Mouse (Mus musculus) hindbrain, embryonic 11.5 days (tissue): ENCODE measurements around the gene Aldh1l1. TPM values are rescaled to one million over a fixed set of nuclear protein-coding genes. Genes with fewer than 3 reads are reported as not detected.

ENCODE experiments used
- ATAC-seq: fragments of 200-750 bp; cut with Nextera tagmentation; 2 replicates; pipeline ENCODE4 v1.8.0; 2017; ENCODE audit warnings: mild to moderate bottlenecking, moderate TSS enrichment, moderate library complexity; ENCODE audit not compliant: low FRiP score
- DNase-seq: peaks from one replicate; pipeline ENCODE4 v3.0.0-alpha.2; 2015; ENCODE audit warnings: low spot score
- H3K27ac ChIP-seq: fragments of 300-500 bp; sonication (generic); 2 replicates; pipeline ENCODE4 v1.5.1; 2014; ENCODE audit warnings: mild to moderate bottlenecking, low read depth, low read length
- H3K27me3 ChIP-seq: fragments of 300-500 bp; sonication (generic); 2 replicates; pipeline ENCODE4 v1.6.1; 2014; ENCODE audit warnings: mild to moderate bottlenecking, low read length, moderate library complexity, mixed read lengths; ENCODE audit not compliant: control insufficient read depth, insufficient read depth
- H3K36me3 ChIP-seq: fragments of 300-500 bp; sonication (generic); 2 replicates; pipeline ENCODE4 v1.6.1; 2014; ENCODE audit warnings: mild to moderate bottlenecking, low read length, moderate library complexity, mixed read lengths; ENCODE audit not compliant: control insufficient read depth, insufficient read depth
- H3K4me1 ChIP-seq: fragments of 300-500 bp; sonication (generic); replicated peaks from 2 replicates; pipeline ENCODE4 v1.6.1; 2014; ENCODE audit warnings: low read length, mixed read lengths; ENCODE audit not compliant: control insufficient read depth, insufficient read depth
- H3K4me2 ChIP-seq: fragments of 300-500 bp; sonication (generic); replicated peaks from 2 replicates; pipeline ENCODE4 v1.6.1; 2014; ENCODE audit warnings: mild to moderate bottlenecking, low read depth, low read length
- H3K4me3 ChIP-seq: fragments of 300-500 bp; sonication (generic); 2 replicates; pipeline ENCODE4 v1.5.1; 2014; ENCODE audit warnings: low read depth, low read length
- H3K9ac ChIP-seq: fragments of 300-500 bp; sonication (generic); 2 replicates; pipeline ENCODE4 v1.6.1; 2014; ENCODE audit warnings: low read depth, low read length
- H3K9me3 ChIP-seq: fragments of 300-500 bp; sonication (generic); 2 replicates; pipeline ENCODE4 v1.6.1; 2016; ENCODE audit warnings: low read length; ENCODE audit not compliant: control insufficient read depth
- WGBS: fragments of 180-500 bp; shearing (Covaris S2); extraction: QIAGEN DNeasy Blood & Tissue Kit; methylation state at CpG from one replicate; pipeline ENCODE4 v1.1.7; 2014; 5-methylcytosine and 5-hydroxymethylcytosine counted together
- polyA plus RNA-seq: library from polyadenylated mRNA; unstranded; fragments of >200 nt; fragmentation: Nextera tagmentation; extraction: Ambion mirVana; gene quantifications from 2 replicates; pipeline ENCODE4 v1.2.1, GENCODE M21; 2014

Aldh1l1 gene
- polyA plus RNA-seq, 1 experiment from 2014 or later = 2.2 TPM

DNA sequence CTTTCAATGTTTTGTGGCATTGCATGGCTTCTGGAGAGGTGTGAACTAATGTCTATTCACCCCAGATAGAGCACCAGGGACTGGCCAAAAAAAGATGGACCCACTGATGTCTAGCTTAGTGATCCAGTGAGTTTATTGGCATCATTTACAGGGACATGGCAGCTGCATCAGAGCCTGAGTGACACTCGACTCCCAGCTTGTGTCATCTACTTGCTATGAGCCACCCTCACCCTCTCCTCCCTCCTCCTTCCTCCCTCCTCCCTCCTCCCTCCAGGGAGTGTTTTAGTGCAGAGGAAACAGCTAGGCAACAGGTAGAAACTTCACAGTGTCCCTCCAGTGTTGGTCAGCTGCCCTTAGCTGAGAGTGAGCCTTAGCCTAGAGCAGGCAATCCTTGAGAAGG is 108.7 kb downstream of the Aldh1l1 start:
- Histone ChIP-seq H3K36me3 (no peaks in the 10 kb centered on the region), H3K27me3 (no peaks in the 10 kb centered on the region), H3K9me3 (no peaks in the 10 kb centered on the region), H3K4me1 (no peaks in the 10 kb centered on the region), H3K9ac (no peak overlapping the region), H3K4me2 (no peak overlapping the region), H3K4me3 (no peak overlapping the region), H3K27ac (no peak overlapping the region)
- no peak for ATAC-seq
- WGBS = 84% methylated on average over 1 of the region's 1 CpGs
- DNase-seq = no peak

DNA sequence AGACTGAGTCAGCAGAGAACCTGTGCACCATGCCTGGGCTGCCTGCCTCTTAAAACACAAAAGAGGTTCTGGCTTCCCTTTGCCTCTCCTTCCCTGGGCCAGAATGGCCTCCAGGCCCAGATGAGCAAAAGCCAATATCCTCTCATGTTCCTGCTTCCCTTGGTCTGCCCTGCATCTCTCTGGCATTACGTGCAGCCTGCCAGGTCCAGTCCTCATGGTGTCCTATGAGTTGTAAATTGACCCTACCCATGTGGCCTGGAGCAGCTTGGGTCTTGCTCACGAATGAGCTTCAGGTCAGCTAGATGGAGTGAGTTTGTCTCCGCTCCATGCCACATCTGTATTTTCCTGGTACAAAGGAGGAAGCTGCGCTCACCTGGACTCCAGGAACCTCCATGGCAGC is 110.8 kb downstream of the Aldh1l1 start:
- Histone ChIP-seq H3K4me2 (no peak overlapping the region), H3K27me3 (no peaks in the 10 kb centered on the region), H3K27ac (no peak overlapping the region), H3K36me3 (no peaks in the 10 kb centered on the region), H3K9me3 (no peaks in the 10 kb centered on the region), H3K9ac (no peak overlapping the region), H3K4me3 (no peak overlapping the region), H3K4me1 (no peaks in the 10 kb centered on the region)
- WGBS = 89% methylated on average over 4 of the region's 4 CpGs
- DNase-seq (no peak), ATAC-seq (no peak)

GRCm38 (mm10) chr6:90597592-90597991 is 111.4 kb downstream of the Aldh1l1 start:
- ATAC-seq (no peak), DNase-seq (no peak)
- Histone ChIP-seq H3K4me3 (no peak overlapping the region), H3K4me2 (no peak overlapping the region), H3K27ac (no peak overlapping the region), H3K36me3 (no peaks in the 10 kb centered on the region), H3K9me3 (no peaks in the 10 kb centered on the region), H3K27me3 (no peaks in the 10 kb centered on the region), H3K4me1 (no peaks in the 10 kb centered on the region), H3K9ac (no peak overlapping the region)
- 91% methylated on average over 2 of the region's 2 CpGs for WGBS

DNA sequence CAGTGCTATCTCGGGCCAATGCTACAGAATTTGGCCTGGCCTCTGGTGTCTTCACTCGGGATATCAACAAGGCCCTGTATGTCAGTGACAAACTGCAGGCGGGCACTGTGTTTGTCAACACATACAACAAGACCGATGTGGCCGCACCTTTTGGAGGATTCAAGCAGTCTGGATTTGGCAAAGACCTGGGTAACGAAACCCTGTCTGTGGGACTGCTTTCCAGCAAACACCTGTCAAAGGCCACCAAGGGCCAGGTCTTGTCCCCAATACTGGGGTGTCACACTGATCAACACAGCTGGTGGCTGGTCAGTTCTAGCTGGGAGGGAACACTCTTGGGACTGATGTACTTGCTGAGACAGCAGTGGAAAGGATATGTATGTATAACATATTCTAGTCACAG is 112.0 kb downstream of the Aldh1l1 start:
- Histone ChIP-seq H3K27ac (no peak overlapping the region), H3K9ac (no peak overlapping the region), H3K36me3 (no peaks in the 10 kb centered on the region), H3K27me3 (no peaks in the 10 kb centered on the region), H3K4me1 (no peaks in the 10 kb centered on the region), H3K4me2 (no peak overlapping the region), H3K9me3 (no peaks in the 10 kb centered on the region), H3K4me3 (no peak overlapping the region)
- no peak for ATAC-seq
- WGBS = 90% methylated on average over 6 of the region's 6 CpGs
- DNase-seq = no peak

- no peaks in the 10 kb centered on the region for H3K4me1 ChIP-seq
- H3K27me3 ChIP-seq = no peaks in the 10 kb centered on the region; the same call in 1 of the 2 replicates
- no peak overlapping the region for H3K4me2 ChIP-seq
- H3K4me3 ChIP-seq = no peak overlapping the region
- H3K27ac ChIP-seq = no peak overlapping the region
- 86% methylated on average over 4 of the region's 4 CpGs for WGBS
- ATAC-seq (no peak), DNase-seq (no peak)
- no peak overlapping the region for H3K9ac ChIP-seq
- H3K9me3 ChIP-seq = no peaks in the 10 kb centered on the region
- H3K36me3 ChIP-seq = no peaks in the 10 kb centered on the region
Measured at GRCm38 (mm10) chr6:90600351-90600750, 114.1 kb downstream of the Aldh1l1 start.

- peaks cover 2% of the 10 kb centered on the region for H3K27me3 ChIP-seq
- H3K4me1 ChIP-seq = no peaks in the 10 kb centered on the region
- no peak overlapping the region for H3K9ac ChIP-seq
- 71% methylated on average over 7 of the region's 7 CpGs for WGBS
- ATAC-seq = no peak
- no peak overlapping the region for H3K4me2 ChIP-seq
- no peak overlapping the region for H3K4me3 ChIP-seq
- H3K9me3 ChIP-seq = no peaks in the 10 kb centered on the region
- DNase-seq = no peak
- H3K27ac ChIP-seq = no peak overlapping the region
- H3K36me3 ChIP-seq = no peaks in the 10 kb centered on the region
Measured at GRCm38 (mm10) chr6:90601736-90602135, 115.5 kb downstream of the Aldh1l1 start.

- H3K4me1 ChIP-seq = no peaks in the 10 kb centered on the region
- WGBS = 97% methylated on average over 3 of the region's 3 CpGs
- H3K4me3 ChIP-seq = no peak overlapping the region
- ATAC-seq (no peak), DNase-seq (no peak)
- H3K36me3 ChIP-seq = no peaks in the 10 kb centered on the region
- peaks cover 2% of the 10 kb centered on the region for H3K27me3 ChIP-seq
- no peak overlapping the region for H3K27ac ChIP-seq
- H3K9ac ChIP-seq = no peak overlapping the region
- H3K4me2 ChIP-seq = no peak overlapping the region
- no peaks in the 10 kb centered on the region for H3K9me3 ChIP-seq
Measured at GRCm38 (mm10) chr6:90602304-90602703, 116.1 kb downstream of the Aldh1l1 start.

- DNase-seq (no peak), ATAC-seq (no peak)
- Histone ChIP-seq H3K4me1 (no peaks in the 10 kb centered on the region), H3K4me3 (no peak overlapping the region), H3K36me3 (no peaks in the 10 kb centered on the region), H3K9me3 (no peaks in the 10 kb centered on the region), H3K4me2 (no peak overlapping the region), H3K27ac (no peak overlapping the region), H3K27me3 (peaks cover 2% of the 10 kb centered on the region), H3K9ac (no peak overlapping the region)
- 62% methylated on average over 7 of the region's 7 CpGs for WGBS
Measured at GRCm38 (mm10) chr6:90603126-90603525, 116.9 kb downstream of the Aldh1l1 start.

GRCm38 (mm10) chr6:90604130-90604529 is 117.9 kb downstream of the Aldh1l1 start:
- DNase-seq (no peak), ATAC-seq (no peak)
- no peaks in the 10 kb centered on the region for H3K4me1 ChIP-seq
- no peak overlapping the region for H3K27ac ChIP-seq
- no peaks in the 10 kb centered on the region for H3K9me3 ChIP-seq
- H3K27me3 ChIP-seq = peaks cover 2% of the 10 kb centered on the region
- H3K36me3 ChIP-seq = no peaks in the 10 kb centered on the region
- peak overlapping the region; percentile 66; the same call in 1 of the 2 replicates for H3K4me2 ChIP-seq
- WGBS = 66% methylated on average over 3 of the region's 3 CpGs
- no peak overlapping the region for H3K9ac ChIP-seq
- peak overlapping the region; percentile 49 for H3K4me3 ChIP-seq
